Mouse (Mus musculus): ENCODE data around the gene P2ry6. TPM values are rescaled to one million over a fixed set of nuclear protein-coding genes. Genes with fewer than 3 reads are reported as not detected.
A peak's percentile ranks its signal among the peaks of the same experiment; 100 is the strongest.

P2ry6 gene
- polyA plus RNA-seq, 1 experiment = 20.0 TPM

DNA sequence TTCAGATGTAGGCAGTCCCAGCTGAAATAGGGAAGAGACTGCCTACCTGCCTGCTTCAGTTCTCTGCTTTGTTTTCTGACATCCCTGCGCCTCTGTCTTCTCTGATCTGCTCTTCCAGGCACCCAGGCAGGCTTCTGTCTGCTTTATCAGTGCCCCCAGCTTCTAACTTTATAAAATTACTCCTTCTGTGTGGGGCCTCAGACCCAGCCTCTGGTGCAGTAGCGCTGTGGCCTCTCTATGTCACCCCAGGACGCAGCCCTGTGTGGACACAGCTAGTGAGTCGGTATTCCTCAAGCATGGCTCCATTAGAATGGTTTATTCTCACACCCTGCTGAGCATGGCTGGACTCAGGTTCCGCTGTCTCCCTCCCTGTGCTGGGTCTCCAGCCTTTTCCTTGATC is 24.4 kb downstream of the P2ry6 start:
- TF ChIP-seq FLI1 (IDR thresholded peaks at IDR 0.05; ENCODE audit: low read length) (no peak), GATA1 (IDR thresholded peaks at IDR 0.05; ENCODE audit: borderline replicate concordance, low read length) (no peak)
- Histone ChIP-seq H3K9me3 (no peaks in the 10 kb centered on the region), H3K36me3 (replicated peaks; ENCODE audit: low read length) (no peaks in the 10 kb centered on the region), H3K4me1 (peaks cover 68% of the 10 kb centered on the region), H3K27me3 (replicated peaks) (peaks cover 41% of the 10 kb centered on the region), H3K4me3 (replicated peaks) (peak overlapping the region; percentile 78)

- TF ChIP-seq FLI1 (IDR thresholded peaks at IDR 0.05; ENCODE audit: low read length) = no peak
- TF ChIP-seq GATA1 (IDR thresholded peaks at IDR 0.05; ENCODE audit: borderline replicate concordance, low read length) = no peak
- Histone ChIP-seq H3K9me3 (no peaks in the 10 kb centered on the region), H3K27me3 (replicated peaks) (peaks cover 66% of the 10 kb centered on the region), H3K4me3 (replicated peaks) (no peak overlapping the region), H3K4me1 (peaks cover 68% of the 10 kb centered on the region), H3K36me3 (replicated peaks; ENCODE audit: low read length) (no peaks in the 10 kb centered on the region)
These were observed 29.7 kb downstream of the P2ry6 start for GRCm38 (mm10) chr7:100944738-100945137.

GRCm38 (mm10) chr7:100944306-100944705 is 30.1 kb downstream of the P2ry6 start:
- no peaks in the 10 kb centered on the region for H3K36me3 ChIP-seq (replicated peaks; ENCODE audit: low read length)
- peaks cover 64% of the 10 kb centered on the region for H3K4me1 ChIP-seq
- H3K27me3 ChIP-seq (replicated peaks) = peaks cover 64% of the 10 kb centered on the region
- H3K9me3 ChIP-seq = no peaks in the 10 kb centered on the region
- no peak for TF ChIP-seq FLI1 (IDR thresholded peaks at IDR 0.05; ENCODE audit: low read length)
- no peak for TF ChIP-seq GATA1 (IDR thresholded peaks at IDR 0.05; ENCODE audit: borderline replicate concordance, low read length)
- H3K4me3 ChIP-seq (replicated peaks) = no peak overlapping the region

- peaks cover 70% of the 10 kb centered on the region for H3K27me3 ChIP-seq (replicated peaks)
- H3K4me1 ChIP-seq = peaks cover 57% of the 10 kb centered on the region
- no peaks in the 10 kb centered on the region for H3K36me3 ChIP-seq (replicated peaks; ENCODE audit: low read length)
These were observed 31.4 kb downstream of the P2ry6 start for GRCm38 (mm10) chr7:100942789-100943615.

GRCm38 (mm10) chr7:100941169-100941568 is 33.3 kb downstream of the P2ry6 start:
- TF ChIP-seq FLI1 (IDR thresholded peaks at IDR 0.05; ENCODE audit: low read length) = no peak
- TF ChIP-seq GATA1 (IDR thresholded peaks at IDR 0.05; ENCODE audit: borderline replicate concordance, low read length) = no peak
- no peak overlapping the region for H3K4me3 ChIP-seq (replicated peaks)
- no peaks in the 10 kb centered on the region for H3K9me3 ChIP-seq
- peaks cover 45% of the 10 kb centered on the region for H3K4me1 ChIP-seq
- peaks cover 67% of the 10 kb centered on the region for H3K27me3 ChIP-seq (replicated peaks)
- no peaks in the 10 kb centered on the region for H3K36me3 ChIP-seq (replicated peaks; ENCODE audit: low read length)

More at GRCm38 (mm10) chr7:100942789-100943615, 31.4 kb downstream of the P2ry6 start:
- Histone ChIP-seq H3K9me3 (no peaks in the 10 kb centered on the region), H3K4me3 (replicated peaks) (no peak overlapping the region)
- TF ChIP-seq FLI1 (IDR thresholded peaks at IDR 0.05; ENCODE audit: low read length) = no peak
- no peak for TF ChIP-seq GATA1 (IDR thresholded peaks at IDR 0.05; ENCODE audit: borderline replicate concordance, low read length)

DNA sequence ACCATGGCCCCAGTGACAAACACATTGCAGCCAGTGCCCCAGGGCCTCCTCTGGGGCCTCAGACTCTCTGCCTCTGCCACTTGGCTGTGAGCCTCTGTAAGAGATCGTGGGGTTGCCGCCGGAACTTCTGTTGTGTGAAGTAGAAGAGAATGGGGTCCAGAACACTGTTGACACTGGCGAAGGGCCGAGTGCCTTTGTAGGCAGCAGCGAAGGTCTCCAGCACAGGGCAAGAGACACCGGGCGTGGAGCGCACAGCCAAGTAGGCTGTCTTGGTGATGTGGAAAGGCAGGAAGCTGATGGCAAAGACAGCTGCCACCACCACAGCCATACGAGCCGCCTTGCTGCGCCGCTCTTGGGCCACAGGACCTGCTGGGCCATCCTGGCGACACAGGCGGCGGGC is 36.3 kb downstream of the P2ry6 start:
- Histone ChIP-seq H3K27me3 (replicated peaks) (peaks cover 80% of the 10 kb centered on the region), H3K4me1 (peaks cover 26% of the 10 kb centered on the region), H3K9me3 (no peaks in the 10 kb centered on the region), H3K4me3 (replicated peaks) (no peak overlapping the region), H3K36me3 (replicated peaks; ENCODE audit: low read length) (no peaks in the 10 kb centered on the region)
- no peak for TF ChIP-seq FLI1 (IDR thresholded peaks at IDR 0.05; ENCODE audit: low read length)
- TF ChIP-seq GATA1 (IDR thresholded peaks at IDR 0.05; ENCODE audit: borderline replicate concordance, low read length) = no peak

GRCm38 (mm10) chr7:100937481-100937880 is 37.0 kb downstream of the P2ry6 start:
- H3K27me3 ChIP-seq (replicated peaks) = peaks cover 80% of the 10 kb centered on the region

DNA sequence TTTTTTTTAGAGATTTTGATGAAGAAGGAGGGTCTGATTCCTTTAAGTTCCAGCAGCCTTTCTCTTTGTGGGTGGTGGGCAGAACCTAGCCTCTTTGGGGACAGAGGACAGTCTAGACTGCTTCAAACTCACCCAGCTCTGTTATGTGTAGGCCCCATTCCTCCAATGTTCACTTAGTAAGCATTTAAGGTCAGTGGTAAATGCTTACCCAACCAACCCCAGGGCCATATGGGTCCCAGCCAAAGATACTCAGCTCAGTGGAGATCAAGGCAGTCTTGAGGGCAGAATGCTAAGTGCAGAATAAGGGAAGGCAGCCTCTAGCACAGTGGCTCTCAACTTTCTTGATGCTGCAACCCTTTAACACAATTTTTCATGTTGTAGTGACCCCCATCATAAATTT is 40.9 kb downstream of the P2ry6 start:
- Histone ChIP-seq H3K27me3 (replicated peaks) (peaks cover 85% of the 10 kb centered on the region), H3K4me1 (peaks cover 30% of the 10 kb centered on the region), H3K36me3 (replicated peaks; ENCODE audit: low read length) (peaks cover 2% of the 10 kb centered on the region), H3K4me3 (replicated peaks) (no peak overlapping the region), H3K9me3 (peaks cover 26% of the 10 kb centered on the region)
- TF ChIP-seq GATA1 (IDR thresholded peaks at IDR 0.05; ENCODE audit: borderline replicate concordance, low read length) (no peak), FLI1 (IDR thresholded peaks at IDR 0.05; ENCODE audit: low read length) (no peak)

More at GRCm38 (mm10) chr7:100937481-100937880, 37.0 kb downstream of the P2ry6 start:
- peaks cover 28% of the 10 kb centered on the region for H3K4me1 ChIP-seq
- H3K36me3 ChIP-seq (replicated peaks; ENCODE audit: low read length) = no peaks in the 10 kb centered on the region
- H3K4me3 ChIP-seq (replicated peaks) = no peak overlapping the region
- no peaks in the 10 kb centered on the region for H3K9me3 ChIP-seq
- TF ChIP-seq FLI1 (IDR thresholded peaks at IDR 0.05; ENCODE audit: low read length) (no peak), GATA1 (IDR thresholded peaks at IDR 0.05; ENCODE audit: borderline replicate concordance, low read length) (no peak)

- Histone ChIP-seq H3K9me3 (peaks cover 26% of the 10 kb centered on the region), H3K4me3 (replicated peaks) (peak overlapping the region; percentile 92), H3K36me3 (replicated peaks; ENCODE audit: low read length) (peaks cover 2% of the 10 kb centered on the region), H3K4me1 (peaks cover 30% of the 10 kb centered on the region), H3K27me3 (replicated peaks) (peaks cover 88% of the 10 kb centered on the region)
- no peak for TF ChIP-seq GATA1 (IDR thresholded peaks at IDR 0.05; ENCODE audit: borderline replicate concordance, low read length)
- TF ChIP-seq FLI1 (IDR thresholded peaks at IDR 0.05; ENCODE audit: low read length) = no peak
These were observed 41.9 kb downstream of the P2ry6 start for GRCm38 (mm10) chr7:100932481-100933007.

DNA sequence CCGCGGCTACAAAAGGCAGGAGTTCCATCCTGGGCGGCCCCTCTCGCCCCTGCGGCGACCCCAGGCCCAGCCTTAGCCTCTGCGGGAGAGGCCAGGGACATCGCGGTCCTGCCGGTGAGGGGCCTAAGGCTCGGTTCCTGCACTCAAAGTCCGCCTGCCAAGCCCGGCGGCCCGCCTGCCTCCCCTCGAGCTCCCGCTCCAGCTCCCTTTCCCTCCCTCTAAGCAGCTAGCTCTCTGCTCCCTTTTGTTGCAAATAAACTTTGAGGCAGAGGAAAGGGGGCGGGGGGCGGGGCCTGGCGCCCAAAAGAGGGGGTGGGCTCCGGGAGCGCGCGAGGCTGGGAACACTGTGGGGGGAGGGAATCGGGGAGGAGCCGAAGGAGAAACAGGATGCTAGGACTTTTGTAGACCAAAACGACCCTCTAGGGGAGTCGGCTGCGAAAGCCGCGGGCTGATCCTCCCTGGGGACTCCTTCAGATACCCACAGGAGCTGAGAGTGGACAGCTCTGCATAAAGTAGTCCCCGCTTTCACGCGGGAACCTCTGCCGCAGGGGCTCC is 42.4 kb downstream of the P2ry6 start, which contains the start of gene Arhgef17:
TSS of gene Arhgef17 (minus strand) at position 182 of the 555 bp plus-strand sequence.
- peak within 1 kb of the TSS; percentile 92 for H3K4me3 ChIP-seq (replicated peaks)
- no peak for TF ChIP-seq FLI1 (IDR thresholded peaks at IDR 0.05; ENCODE audit: low read length)
- peaks cover 91% of the 10 kb centered on the region for H3K27me3 ChIP-seq (replicated peaks)
- H3K9me3 ChIP-seq = peaks cover 26% of the 10 kb centered on the region
- peaks cover 2% of the 10 kb centered on the region for H3K36me3 ChIP-seq (replicated peaks; ENCODE audit: low read length)
- H3K4me1 ChIP-seq = peaks cover 36% of the 10 kb centered on the region

Measured in megakaryocyte, embryonic 14.5 days (primary cell).